Mouse (Mus musculus): ENCODE data around the gene Il11. TPM values are rescaled to one million over a fixed set of nuclear protein-coding genes. Genes with fewer than 3 reads are reported as not detected.
A peak's percentile ranks its signal among the peaks of the same experiment; 100 is the strongest.

Gene Il11
- polyA plus RNA-seq, 1 experiment from 2014 or later, result 0.10 TPM

GRCm38 (mm10) chr7:4751971-4752820 lies 30.5 kb downstream of the Il11 start:
- Histone ChIP-seq H3K9me3 (no peaks in the 10 kb centered on the region), H3K4me1 (peaks cover 10% of the 10 kb centered on the region; the same call in 1 of the 2 replicates), H3K4me3 (peak overlapping the region; percentile 43), H3K36me3 (peaks cover under 1% of the 10 kb centered on the region; the same call in 1 of the 2 replicates), H3K27me3 (no peaks in the 10 kb centered on the region), H3K27ac (peak overlapping the region; percentile 86), H3K9ac (peak overlapping the region; percentile 19; the same call in 1 of the 2 replicates), H3K4me2 (replicated peaks) (peak overlapping the region; percentile 47)
- ATAC-seq (ENCODE audit: insufficient number of reproducible peaks, insufficient read depth, low FRiP score, low TSS enrichment), result peak; percentile 70
- WGBS, result 2% methylated on average over 30 of the region's 30 CpGs

GRCm38 (mm10) chr7:4749169-4749568 lies 33.5 kb downstream of the Il11 start:
- ATAC-seq (ENCODE audit: insufficient number of reproducible peaks, insufficient read depth, low FRiP score, low TSS enrichment), result no peak
- 78% methylated on average over 2 of the region's 2 CpGs for WGBS
- no peaks in the 10 kb centered on the region for H3K27me3 ChIP-seq
- no peak overlapping the region for H3K27ac ChIP-seq
- H3K36me3 ChIP-seq, result peaks cover 27% of the 10 kb centered on the region
- no peak overlapping the region for H3K9ac ChIP-seq
- H3K4me2 ChIP-seq (replicated peaks), result no peak overlapping the region
- H3K4me1 ChIP-seq, result peaks cover 10% of the 10 kb centered on the region; the same call in 1 of the 2 replicates
- H3K4me3 ChIP-seq, result no peak overlapping the region
- no peaks in the 10 kb centered on the region for H3K9me3 ChIP-seq

GRCm38 (mm10) chr7:4748321-4748720 lies 34.3 kb downstream of the Il11 start:
- WGBS, result 75% methylated on average over 4 of the region's 4 CpGs
- no peak for ATAC-seq (ENCODE audit: insufficient number of reproducible peaks, insufficient read depth, low FRiP score, low TSS enrichment)

GRCm38 (mm10) chr7:4747156-4747899 lies 35.3 kb downstream of the Il11 start:
- no peak overlapping the region for H3K27ac ChIP-seq
- no peak for ATAC-seq (ENCODE audit: insufficient number of reproducible peaks, insufficient read depth, low FRiP score, low TSS enrichment)

More at GRCm38 (mm10) chr7:4748321-4748720, 34.3 kb downstream of the Il11 start:
- Histone ChIP-seq H3K27me3 (no peaks in the 10 kb centered on the region), H3K4me3 (no peak overlapping the region), H3K9ac (no peak overlapping the region), H3K9me3 (no peaks in the 10 kb centered on the region), H3K27ac (no peak overlapping the region), H3K4me2 (replicated peaks) (no peak overlapping the region), H3K36me3 (peaks cover 35% of the 10 kb centered on the region), H3K4me1 (peaks cover 10% of the 10 kb centered on the region; the same call in 1 of the 2 replicates)

GRCm38 (mm10) chr7:4746326-4746980 lies 36.2 kb downstream of the Il11 start:
- Histone ChIP-seq H3K4me2 (replicated peaks) (no peak overlapping the region), H3K4me1 (peaks cover 15% of the 10 kb centered on the region), H3K4me3 (no peak overlapping the region), H3K36me3 (peaks cover 50% of the 10 kb centered on the region), H3K27me3 (no peaks in the 10 kb centered on the region), H3K9ac (no peak overlapping the region), H3K27ac (no peak overlapping the region), H3K9me3 (no peaks in the 10 kb centered on the region)
- 88% methylated on average over 22 of the region's 22 CpGs for WGBS
- no peak; the same call in 1 of the 2 replicates for ATAC-seq (ENCODE audit: insufficient number of reproducible peaks, insufficient read depth, low FRiP score, low TSS enrichment)

More at GRCm38 (mm10) chr7:4747156-4747899, 35.3 kb downstream of the Il11 start:
- WGBS, result 72% methylated on average over 9 of the region's 9 CpGs
- no peak overlapping the region for H3K4me3 ChIP-seq
- H3K9ac ChIP-seq, result no peak overlapping the region
- no peak overlapping the region for H3K4me2 ChIP-seq (replicated peaks)
- no peaks in the 10 kb centered on the region for H3K27me3 ChIP-seq
- no peaks in the 10 kb centered on the region for H3K9me3 ChIP-seq
- H3K36me3 ChIP-seq, result peaks cover 45% of the 10 kb centered on the region
- peaks cover 14% of the 10 kb centered on the region; the same call in 1 of the 2 replicates for H3K4me1 ChIP-seq

GRCm38 (mm10) chr7:4744886-4745285 lies 37.8 kb downstream of the Il11 start:
- Histone ChIP-seq H3K9ac (no peak overlapping the region), H3K4me1 (peaks cover 18% of the 10 kb centered on the region), H3K27me3 (no peaks in the 10 kb centered on the region), H3K9me3 (no peaks in the 10 kb centered on the region), H3K36me3 (peaks cover 50% of the 10 kb centered on the region), H3K27ac (no peak overlapping the region), H3K4me2 (replicated peaks) (no peak overlapping the region), H3K4me3 (no peak overlapping the region)
- WGBS, result 95% methylated on average over 6 of the region's 6 CpGs
- no peak for ATAC-seq (ENCODE audit: insufficient number of reproducible peaks, insufficient read depth, low FRiP score, low TSS enrichment)

GRCm38 (mm10) chr7:4743354-4743753 lies 39.3 kb downstream of the Il11 start:
- no peak overlapping the region for H3K9ac ChIP-seq
- H3K36me3 ChIP-seq, result peaks cover 50% of the 10 kb centered on the region
- H3K9me3 ChIP-seq, result no peaks in the 10 kb centered on the region
- no peak for ATAC-seq (ENCODE audit: insufficient number of reproducible peaks, insufficient read depth, low FRiP score, low TSS enrichment)
- WGBS, result 77% methylated on average over 2 of the region's 2 CpGs
- H3K4me2 ChIP-seq (replicated peaks), result no peak overlapping the region
- H3K27ac ChIP-seq, result no peak overlapping the region
- no peak overlapping the region for H3K4me3 ChIP-seq
- H3K27me3 ChIP-seq, result no peaks in the 10 kb centered on the region
- peaks cover 24% of the 10 kb centered on the region for H3K4me1 ChIP-seq

GRCm38 (mm10) chr7:4742482-4742819 lies 40.2 kb downstream of the Il11 start:
- Histone ChIP-seq H3K27me3 (no peaks in the 10 kb centered on the region), H3K9ac (no peak overlapping the region), H3K36me3 (peaks cover 50% of the 10 kb centered on the region), H3K4me2 (replicated peaks) (no peak overlapping the region), H3K4me1 (peaks cover 24% of the 10 kb centered on the region), H3K27ac (no peak overlapping the region), H3K9me3 (no peaks in the 10 kb centered on the region), H3K4me3 (no peak overlapping the region)
- WGBS, result 92% methylated on average over 6 of the region's 6 CpGs
- ATAC-seq (ENCODE audit: insufficient number of reproducible peaks, insufficient read depth, low FRiP score, low TSS enrichment), result no peak

GRCm38 (mm10) chr7:4741672-4742481 lies 40.8 kb downstream of the Il11 start:
- Histone ChIP-seq H3K4me3 (peak overlapping the region; percentile 73; the same call in 1 of the 2 replicates), H3K36me3 (peaks cover 47% of the 10 kb centered on the region), H3K27me3 (no peaks in the 10 kb centered on the region), H3K9me3 (no peaks in the 10 kb centered on the region), H3K4me1 (peaks cover 24% of the 10 kb centered on the region), H3K27ac (no peak overlapping the region), H3K4me2 (replicated peaks) (peak overlapping the region; percentile 85), H3K9ac (peak overlapping the region; percentile 77; the same call in 1 of the 2 replicates)
- ATAC-seq (ENCODE audit: insufficient number of reproducible peaks, insufficient read depth, low FRiP score, low TSS enrichment), result no peak
- WGBS, result 86% methylated on average over 21 of the region's 21 CpGs

GRCm38 (mm10) chr7:4741151-4741550 lies 41.5 kb downstream of the Il11 start:
- Histone ChIP-seq H3K9ac (peak overlapping the region; percentile 77), H3K4me2 (replicated peaks) (peak overlapping the region; percentile 85), H3K36me3 (peaks cover 39% of the 10 kb centered on the region), H3K27me3 (no peaks in the 10 kb centered on the region), H3K9me3 (no peaks in the 10 kb centered on the region), H3K4me1 (peaks cover 24% of the 10 kb centered on the region), H3K4me3 (peak overlapping the region; percentile 73), H3K27ac (peak overlapping the region; percentile 90)
- no peak for ATAC-seq (ENCODE audit: insufficient number of reproducible peaks, insufficient read depth, low FRiP score, low TSS enrichment)
- 6% methylated on average over 4 of the region's 4 CpGs for WGBS

GRCm38 (mm10) chr7:4740309-4740727 lies 42.3 kb downstream of the Il11 start:
- H3K9me3 ChIP-seq, result no peaks in the 10 kb centered on the region
- no peaks in the 10 kb centered on the region for H3K27me3 ChIP-seq
- under 1% methylated on average over 14 of the region's 14 CpGs for WGBS
- peak overlapping the region; percentile 90 for H3K27ac ChIP-seq
- peaks cover 31% of the 10 kb centered on the region for H3K36me3 ChIP-seq
- H3K4me3 ChIP-seq, result peak overlapping the region; percentile 73
- peaks cover 24% of the 10 kb centered on the region for H3K4me1 ChIP-seq
- peak overlapping the region; percentile 85 for H3K4me2 ChIP-seq (replicated peaks)
- ATAC-seq (ENCODE audit: insufficient number of reproducible peaks, insufficient read depth, low FRiP score, low TSS enrichment), result peak; percentile 16; the same call in 1 of the 2 replicates
- peak overlapping the region; percentile 77 for H3K9ac ChIP-seq
